Mouse (Mus musculus): Measurements from ENCODE around the gene Pbxip1. TPM values are rescaled to one million over a fixed set of nuclear protein-coding genes. Genes with fewer than 3 reads are reported as not detected.

The Pbxip1 gene
- 65.6 and 87.9 TPM in 2 replicates for polyA plus RNA-seq (2012; ENCODE audit: low replicate concordance)

GRCm38 (mm10) chr3:89436176-89437113 lies at the start of gene Pbxip1:
Gene Pbxip1, plus strand, starts transcription at chr3:89436706.

GRCm38 (mm10) chr3:89394006-89394893 lies 42.3 kb upstream of the Pbxip1 start, which contains the start of gene Zbtb7b:
Gene Zbtb7b, minus strand, starts transcription at chr3:89394776.

GRCm38 (mm10) chr3:89402693-89403092 lies 33.8 kb upstream of the Pbxip1 start, which contains the start of gene Lenep:
Gene Lenep, minus strand, starts transcription at chr3:89402793.

GRCm38 (mm10) chr3:89411490-89412393 lies 24.8 kb upstream of the Pbxip1 start, which contains the start of gene Flad1:
Gene Flad1, minus strand, starts transcription at chr3:89411870.

GRCm38 (mm10) chr3:89418170-89418860 lies 18.2 kb upstream of the Pbxip1 start, which contains the start of the genes Cks1b and Shc1:
Gene Cks1b, minus strand, starts transcription at chr3:89418383.
Gene Shc1, plus strand, starts transcription at chr3:89418443.

GRCm38 (mm10) chr3:89430171-89431159 lies 6.0 kb upstream of the Pbxip1 start, which contains the start of gene Pygo2:
Gene Pygo2, plus strand, starts transcription at chr3:89430214.

GRCm38 (mm10) chr3:89454401-89455177 lies 18.1 kb downstream of the Pbxip1 start, which contains the start of gene Pmvk:
Gene Pmvk, plus strand, starts transcription at chr3:89454541.

Other genes with a start within 250 kb of the Pbxip1 start
- gene Gba, start 233.8 kb upstream of the Pbxip1 start, polyA plus RNA-seq (2012; ENCODE audit: low replicate concordance), result 14.9 and 15.3 TPM in 2 replicates
- 0.47 and 0.53 TPM in 2 replicates for gene Thbs3, start 221.5 kb upstream of the Pbxip1 start, polyA plus RNA-seq (2012; ENCODE audit: low replicate concordance)
- 196 and 222 TPM in 2 replicates for gene Mtx1, start 209.6 kb upstream of the Pbxip1 start, polyA plus RNA-seq (2012; ENCODE audit: low replicate concordance)
- 0.72 and 1.1 TPM in 2 replicates for gene Muc1, start 207.6 kb upstream of the Pbxip1 start, polyA plus RNA-seq (2012; ENCODE audit: low replicate concordance)
- 77.7 and 182 TPM in 2 replicates for gene Krtcap2, start 190.7 kb upstream of the Pbxip1 start, polyA plus RNA-seq (2012; ENCODE audit: low replicate concordance)
- 7.9 and 14.5 TPM in 2 replicates for gene Trim46, start 190.4 kb upstream of the Pbxip1 start, polyA plus RNA-seq (2012; ENCODE audit: low replicate concordance)
- gene Dpm3, start 177.3 kb upstream of the Pbxip1 start, polyA plus RNA-seq (2012; ENCODE audit: low replicate concordance), result 332 and 345 TPM in 2 replicates
- 38.7 and 63.5 TPM in 2 replicates for gene Slc50a1, start 166.1 kb upstream of the Pbxip1 start, polyA plus RNA-seq (2012; ENCODE audit: low replicate concordance)
- 0.37 and 0.85 TPM in 2 replicates for gene Efna1, start 155.6 kb upstream of the Pbxip1 start, polyA plus RNA-seq (2012; ENCODE audit: low replicate concordance)
- not detected in 2 replicates for gene Efna3, start 113.7 kb upstream of the Pbxip1 start, polyA plus RNA-seq (2012; ENCODE audit: low replicate concordance)
- 0.65 and 1.9 TPM in 2 replicates for gene Efna4, start 98.7 kb upstream of the Pbxip1 start, polyA plus RNA-seq (2012; ENCODE audit: low replicate concordance)
- gene Adam15, start 86.7 kb upstream of the Pbxip1 start, polyA plus RNA-seq (2012; ENCODE audit: low replicate concordance), result 41.8 and 169 TPM in 2 replicates
- not detected in 2 replicates for gene Dcst2, start 74.7 kb upstream of the Pbxip1 start, polyA plus RNA-seq (2012; ENCODE audit: low replicate concordance)
- not detected in 2 replicates for gene Dcst1, start 71.5 kb upstream of the Pbxip1 start, polyA plus RNA-seq (2012; ENCODE audit: low replicate concordance)
- gene Zbtb7b, start 41.9 kb upstream of the Pbxip1 start, polyA plus RNA-seq (2012; ENCODE audit: low replicate concordance), result 186 and 424 TPM in 2 replicates
- gene Lenep, start 33.9 kb upstream of the Pbxip1 start, polyA plus RNA-seq (2012; ENCODE audit: low replicate concordance), result 0.49 TPM in 1 of 2 replicates, not detected in the other
- 15.1 and 28.4 TPM in 2 replicates for gene Flad1, start 24.8 kb upstream of the Pbxip1 start, polyA plus RNA-seq (2012; ENCODE audit: low replicate concordance)
- gene Cks1b, start 18.3 kb upstream of the Pbxip1 start, polyA plus RNA-seq (2012; ENCODE audit: low replicate concordance), result 9.2 and 12.8 TPM in 2 replicates
- gene Shc1, start 18.3 kb upstream of the Pbxip1 start, polyA plus RNA-seq (2012; ENCODE audit: low replicate concordance), result 109 and 110 TPM in 2 replicates
- gene Pygo2, start 6.5 kb upstream of the Pbxip1 start, polyA plus RNA-seq (2012; ENCODE audit: low replicate concordance), result 170 and 494 TPM in 2 replicates
- gene Pmvk, start 17.8 kb downstream of the Pbxip1 start, polyA plus RNA-seq (2012; ENCODE audit: low replicate concordance), result 0.87 and 11.8 TPM in 2 replicates
- 0.04 TPM in 1 of 2 replicates, not detected in the other for gene Kcnn3, start 83.5 kb downstream of the Pbxip1 start, polyA plus RNA-seq (2012; ENCODE audit: low replicate concordance)